Mouse (Mus musculus) hindbrain, embryonic 11.5 days (tissue): ENCODE measurements at regions not wholly inside any gene's neighbourhood (a gene's known extent, or its start where the extent isn't known, plus 50 kb on each side); places are given as distances from the start of the nearest gene placed in this dataset.

Experiments
- ATAC-seq: fragments of 200-750 bp; cut with Nextera tagmentation; 2 replicates; pipeline ENCODE4 v1.8.0; 2017; ENCODE audit warnings: mild to moderate bottlenecking, moderate TSS enrichment, moderate library complexity; ENCODE audit not compliant: low FRiP score
- DNase-seq: peaks from one replicate; pipeline ENCODE4 v3.0.0-alpha.2; 2015; ENCODE audit warnings: low spot score
- H3K27ac ChIP-seq: fragments of 300-500 bp; sonication (generic); 2 replicates; pipeline ENCODE4 v1.5.1; 2014; ENCODE audit warnings: mild to moderate bottlenecking, low read depth, low read length
- H3K27me3 ChIP-seq: fragments of 300-500 bp; sonication (generic); 2 replicates; pipeline ENCODE4 v1.6.1; 2014; ENCODE audit warnings: mild to moderate bottlenecking, low read length, moderate library complexity, mixed read lengths; ENCODE audit not compliant: control insufficient read depth, insufficient read depth
- H3K36me3 ChIP-seq: fragments of 300-500 bp; sonication (generic); 2 replicates; pipeline ENCODE4 v1.6.1; 2014; ENCODE audit warnings: mild to moderate bottlenecking, low read length, moderate library complexity, mixed read lengths; ENCODE audit not compliant: control insufficient read depth, insufficient read depth
- H3K4me1 ChIP-seq: fragments of 300-500 bp; sonication (generic); replicated peaks from 2 replicates; pipeline ENCODE4 v1.6.1; 2014; ENCODE audit warnings: low read length, mixed read lengths; ENCODE audit not compliant: control insufficient read depth, insufficient read depth
- H3K4me2 ChIP-seq: fragments of 300-500 bp; sonication (generic); replicated peaks from 2 replicates; pipeline ENCODE4 v1.6.1; 2014; ENCODE audit warnings: mild to moderate bottlenecking, low read depth, low read length
- H3K4me3 ChIP-seq: fragments of 300-500 bp; sonication (generic); 2 replicates; pipeline ENCODE4 v1.5.1; 2014; ENCODE audit warnings: low read depth, low read length
- H3K9ac ChIP-seq: fragments of 300-500 bp; sonication (generic); 2 replicates; pipeline ENCODE4 v1.6.1; 2014; ENCODE audit warnings: low read depth, low read length
- H3K9me3 ChIP-seq: fragments of 300-500 bp; sonication (generic); 2 replicates; pipeline ENCODE4 v1.6.1; 2016; ENCODE audit warnings: low read length; ENCODE audit not compliant: control insufficient read depth
- WGBS: fragments of 180-500 bp; shearing (Covaris S2); extraction: QIAGEN DNeasy Blood & Tissue Kit; methylation state at CpG from one replicate; pipeline ENCODE4 v1.1.7; 2014; 5-methylcytosine and 5-hydroxymethylcytosine counted together

GRCm38 (mm10) chr7:58310096-58310495 is 345.9 kb upstream of the Atp10a start:
- H3K4me2 ChIP-seq: no peak overlapping the region
- no peak overlapping the region for H3K4me3 ChIP-seq
- no peak overlapping the region for H3K27ac ChIP-seq
- no peak overlapping the region for H3K9ac ChIP-seq
- no peaks in the 10 kb centered on the region for H3K4me1 ChIP-seq
- ATAC-seq (no peak), DNase-seq (no peak)
- WGBS: 77% methylated on average over 2 of the region's 2 CpGs
- no peaks in the 10 kb centered on the region for H3K27me3 ChIP-seq
- H3K9me3 ChIP-seq: no peaks in the 10 kb centered on the region
- H3K36me3 ChIP-seq: no peaks in the 10 kb centered on the region

GRCm38 (mm10) chr7:58322381-58322780 is 333.6 kb upstream of the Atp10a start:
- H3K27ac ChIP-seq: no peak overlapping the region
- H3K4me2 ChIP-seq: no peak overlapping the region
- H3K9me3 ChIP-seq: no peaks in the 10 kb centered on the region
- no peak for ATAC-seq
- no peak overlapping the region for H3K4me3 ChIP-seq
- no peaks in the 10 kb centered on the region for H3K4me1 ChIP-seq
- no peak for DNase-seq
- no peak overlapping the region for H3K9ac ChIP-seq
- WGBS: 62% methylated on average over 1 of the region's 1 CpGs
- no peaks in the 10 kb centered on the region for H3K27me3 ChIP-seq
- H3K36me3 ChIP-seq: no peaks in the 10 kb centered on the region

GRCm38 (mm10) chr7:58367384-58367783 is 288.6 kb upstream of the Atp10a start:
- Histone ChIP-seq H3K4me1 (no peaks in the 10 kb centered on the region), H3K27ac (no peak overlapping the region), H3K36me3 (no peaks in the 10 kb centered on the region), H3K9me3 (no peaks in the 10 kb centered on the region), H3K4me3 (no peak overlapping the region), H3K27me3 (no peaks in the 10 kb centered on the region), H3K4me2 (no peak overlapping the region), H3K9ac (no peak overlapping the region)
- DNase-seq: no peak
- no peak for ATAC-seq
- 88% methylated on average over 1 of the region's 1 CpGs for WGBS

GRCm38 (mm10) chr7:58383401-58383800 is 272.6 kb upstream of the Atp10a start:
- Histone ChIP-seq H3K9ac (no peak overlapping the region), H3K36me3 (no peaks in the 10 kb centered on the region), H3K9me3 (no peaks in the 10 kb centered on the region), H3K4me2 (no peak overlapping the region), H3K4me3 (no peak overlapping the region), H3K27me3 (no peaks in the 10 kb centered on the region), H3K4me1 (no peaks in the 10 kb centered on the region), H3K27ac (no peak overlapping the region)
- no peak for ATAC-seq
- no peak for DNase-seq
- 82% methylated on average over 1 of the region's 1 CpGs for WGBS

GRCm38 (mm10) chr7:58388326-58388725 is 267.6 kb upstream of the Atp10a start:
- Histone ChIP-seq H3K4me1 (no peaks in the 10 kb centered on the region), H3K9ac (no peak overlapping the region), H3K4me3 (no peak overlapping the region), H3K27me3 (no peaks in the 10 kb centered on the region), H3K4me2 (no peak overlapping the region), H3K9me3 (no peaks in the 10 kb centered on the region), H3K27ac (no peak overlapping the region), H3K36me3 (no peaks in the 10 kb centered on the region)
- WGBS: 73% methylated on average over 1 of the region's 1 CpGs
- ATAC-seq (no peak), DNase-seq (no peak)

- Histone ChIP-seq H3K36me3 (no peaks in the 10 kb centered on the region), H3K9me3 (no peaks in the 10 kb centered on the region), H3K27me3 (no peaks in the 10 kb centered on the region), H3K9ac (no peak overlapping the region), H3K4me1 (no peaks in the 10 kb centered on the region), H3K27ac (no peak overlapping the region), H3K4me3 (no peak overlapping the region), H3K4me2 (no peak overlapping the region)
- ATAC-seq (no peak), DNase-seq (no peak)
- WGBS: 81% methylated on average over 4 of the region's 4 CpGs
Measured at GRCm38 (mm10) chr7:58392391-58393115, 263.4 kb upstream of the Atp10a start.

GRCm38 (mm10) chr7:58397992-58398391 is 258.0 kb upstream of the Atp10a start:
- no peaks in the 10 kb centered on the region for H3K9me3 ChIP-seq
- no peaks in the 10 kb centered on the region for H3K27me3 ChIP-seq
- H3K4me1 ChIP-seq: no peaks in the 10 kb centered on the region
- H3K4me2 ChIP-seq: peak overlapping the region; percentile 30
- 0 out of 2 replicates have a peak, but pooled peaks have one; percentile 3 for ATAC-seq
- no peaks in the 10 kb centered on the region for H3K36me3 ChIP-seq
- 17% methylated on average over 6 of the region's 6 CpGs for WGBS
- peak overlapping the region; percentile 43 for H3K4me3 ChIP-seq
- peak; percentile 51 for DNase-seq
- H3K9ac ChIP-seq: peak overlapping the region; percentile 53
- peak overlapping the region; percentile 94 for H3K27ac ChIP-seq

- peak overlapping the region; percentile 43 for H3K4me3 ChIP-seq
- H3K4me2 ChIP-seq: peak overlapping the region; percentile 30
- 2% methylated on average over 9 of the region's 9 CpGs for WGBS
- ATAC-seq (peak; percentile 58), DNase-seq (no peak)
- H3K9me3 ChIP-seq: no peaks in the 10 kb centered on the region
- H3K4me1 ChIP-seq: no peaks in the 10 kb centered on the region
- peak overlapping the region; percentile 53 for H3K9ac ChIP-seq
- peak overlapping the region; percentile 94 for H3K27ac ChIP-seq
- no peaks in the 10 kb centered on the region for H3K27me3 ChIP-seq
- H3K36me3 ChIP-seq: no peaks in the 10 kb centered on the region
Measured at GRCm38 (mm10) chr7:58398558-58399144, 257.3 kb upstream of the Atp10a start.

GRCm38 (mm10) chr7:58399145-58399604 is 256.8 kb upstream of the Atp10a start:
- peak; percentile 99 for ATAC-seq

More at GRCm38 (mm10) chr7:58399145-58399604, 256.8 kb upstream of the Atp10a start:
- no peaks in the 10 kb centered on the region for H3K4me1 ChIP-seq
- H3K27ac ChIP-seq: peak overlapping the region; percentile 94
- H3K9ac ChIP-seq: peak overlapping the region; percentile 53
- peak; percentile 98 for DNase-seq
- peak overlapping the region; percentile 43 for H3K4me3 ChIP-seq
- no peaks in the 10 kb centered on the region for H3K9me3 ChIP-seq
- peak overlapping the region; percentile 30 for H3K4me2 ChIP-seq
- no peaks in the 10 kb centered on the region for H3K36me3 ChIP-seq
- WGBS: under 1% methylated on average over 21 of the region's 21 CpGs
- no peaks in the 10 kb centered on the region for H3K27me3 ChIP-seq
